Mouse (Mus musculus) ES-Bruce4 (cell line): ENCODE measurements around the gene Cd7.

ENCODE experiments used
- CTCF ChIP-seq: IDR thresholded peaks from one replicate; pipeline ENCODE4 v1.8.1; 2011; ENCODE audit warnings: low read depth, low read length
- EP300 ChIP-seq: IDR thresholded peaks from 2 replicates; pipeline ENCODE4 v1.6.1; 2011; ENCODE audit warnings: low read depth, low read length; ENCODE audit not compliant: insufficient read depth
- POLR2A ChIP-seq: IDR thresholded peaks from one replicate; pipeline ENCODE4 v1.8.1; 2011; ENCODE audit warnings: low read length; ENCODE audit not compliant: insufficient read depth

DNA sequence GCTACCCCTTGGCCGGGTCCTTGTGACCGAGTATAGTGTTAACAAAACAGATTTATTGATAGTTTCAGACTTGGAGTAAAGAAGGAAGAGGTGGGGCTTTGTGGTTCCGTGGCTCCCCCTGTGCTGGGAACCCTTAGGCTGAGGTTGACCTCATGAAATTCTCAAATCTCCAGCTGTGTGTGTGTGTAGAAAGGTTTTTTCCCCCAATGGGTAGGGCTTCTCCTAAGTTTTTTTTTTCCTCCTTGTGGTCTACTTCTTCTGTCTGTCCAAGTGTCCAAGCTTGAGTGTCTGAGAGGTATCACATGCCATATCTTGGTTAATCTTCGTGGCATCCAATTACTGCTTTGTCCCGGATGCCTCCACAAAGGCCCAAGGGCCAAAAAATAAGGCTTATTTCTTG lies 6.1 kb downstream of the Cd7 start:
- TF ChIP-seq POLR2A (no peak), EP300 (no peak), CTCF (no peak)
